Mouse (Mus musculus) kidney, embryonic 16.5 days (tissue): ENCODE data around the gene Rpl18. TPM values are rescaled to one million over a fixed set of nuclear protein-coding genes. Genes with fewer than 3 reads are reported as not detected.

Experiments used
- ATAC-seq: fragments of 200-750 bp; cut with Nextera tagmentation; 2 replicates; pipeline ENCODE4 v1.8.0; 2017; ENCODE audit warnings: moderate TSS enrichment; ENCODE audit not compliant: low FRiP score, low TSS enrichment
- H3K27ac ChIP-seq: fragments of 300-500 bp; sonication (generic); 2 replicates; pipeline ENCODE4 v1.5.1; 2014; ENCODE audit warnings: low read length
- H3K27me3 ChIP-seq: fragments of 300-500 bp; sonication (generic); 2 replicates; pipeline ENCODE4 v1.6.1; 2014; ENCODE audit warnings: low read length, control low read depth, mixed read lengths; ENCODE audit not compliant: insufficient read depth
- H3K36me3 ChIP-seq: fragments of 300-500 bp; sonication (generic); 2 replicates; pipeline ENCODE4 v1.6.1; 2014; ENCODE audit warnings: low read length, control low read depth, mixed read lengths; ENCODE audit not compliant: insufficient read depth
- H3K4me1 ChIP-seq: fragments of 300-500 bp; sonication (generic); 2 replicates; pipeline ENCODE4 v1.6.1; 2014; ENCODE audit warnings: low read length, control low read depth, mixed read lengths; ENCODE audit not compliant: insufficient read depth
- H3K4me2 ChIP-seq: fragments of 300-500 bp; sonication (generic); replicated peaks from 2 replicates; pipeline ENCODE4 v1.6.1; 2014; ENCODE audit warnings: low read depth, low read length
- H3K4me3 ChIP-seq: fragments of 300-500 bp; sonication (generic); 2 replicates; pipeline ENCODE4 v1.5.1; 2014; ENCODE audit warnings: mild to moderate bottlenecking, low read length
- H3K9ac ChIP-seq: fragments of 300-500 bp; sonication (generic); replicated peaks from 2 replicates; pipeline ENCODE4 v1.6.1; 2014; ENCODE audit warnings: low read length
- H3K9me3 ChIP-seq: fragments of 300-500 bp; sonication (generic); 2 replicates; pipeline ENCODE4 v1.6.1; 2016; ENCODE audit warnings: low read length, control low read depth
- WGBS: fragments of 180-500 bp; shearing (Covaris S2); extraction: QIAGEN DNeasy Blood & Tissue Kit; methylation state at CpG from one replicate; pipeline ENCODE4 v1.1.7; 2014; 5-methylcytosine and 5-hydroxymethylcytosine counted together
- polyA plus RNA-seq: library from polyadenylated mRNA; unstranded; fragments of >200 nt; fragmentation: Nextera tagmentation; extraction: Ambion mirVana; gene quantifications from 2 replicates; pipeline ENCODE4 v1.2.1, GENCODE M21; 2015

The Rpl18 gene
- 1,042 and 1,047 TPM in 2 replicates for polyA plus RNA-seq

DNA sequence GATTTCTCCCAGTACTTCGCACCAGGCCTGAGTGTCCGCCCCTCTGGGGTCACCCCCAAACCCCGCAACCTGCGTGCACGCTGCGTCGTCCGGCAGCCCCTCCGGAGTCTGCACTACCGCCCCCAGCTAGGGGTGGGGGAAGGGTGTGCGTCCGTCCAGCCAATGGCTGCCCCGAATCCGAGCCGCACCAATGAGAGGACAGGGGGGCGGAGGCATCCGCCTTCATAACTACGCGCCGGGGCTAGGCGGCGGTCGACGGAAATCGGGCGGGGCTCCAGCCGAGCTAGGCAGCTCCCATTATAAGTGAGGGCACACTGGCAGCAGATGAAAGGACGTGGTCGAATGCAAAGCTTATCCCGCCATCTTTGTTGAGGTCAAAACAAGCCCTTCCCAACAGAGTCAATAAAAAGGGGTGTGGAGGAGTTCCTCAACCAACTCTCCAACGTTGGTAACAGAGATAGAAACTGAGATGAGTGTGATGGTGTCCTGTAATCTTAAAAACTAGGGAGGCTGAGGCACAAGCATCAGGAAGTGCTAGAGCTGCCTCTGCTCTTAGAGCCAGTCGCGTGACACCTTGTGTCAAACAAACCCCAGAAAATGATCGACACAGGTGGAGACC, at the start of gene Rpl18:
TSS of gene Rpl18 (plus strand) at position 368 of the 619 bp plus-strand sequence.
- peak within 1 kb of the TSS; percentile 58 for H3K9ac ChIP-seq
- H3K27ac ChIP-seq: peak within 1 kb of the TSS; percentile 41; the same call in 1 of the 2 replicates
- peaks cover 43% of the 10 kb centered on the region for H3K4me1 ChIP-seq
- peak within 1 kb of the TSS; percentile 84 for H3K4me2 ChIP-seq
- 6% methylated on average over 34 of the region's 34 CpGs for WGBS
- peak within 1 kb of the TSS; percentile 54 for H3K4me3 ChIP-seq
- ATAC-seq: peak; percentile 93
- H3K36me3 ChIP-seq: peaks cover 44% of the 10 kb centered on the region
- no peaks in the 10 kb centered on the region for H3K9me3 ChIP-seq
- no peaks in the 10 kb centered on the region for H3K27me3 ChIP-seq

DNA sequence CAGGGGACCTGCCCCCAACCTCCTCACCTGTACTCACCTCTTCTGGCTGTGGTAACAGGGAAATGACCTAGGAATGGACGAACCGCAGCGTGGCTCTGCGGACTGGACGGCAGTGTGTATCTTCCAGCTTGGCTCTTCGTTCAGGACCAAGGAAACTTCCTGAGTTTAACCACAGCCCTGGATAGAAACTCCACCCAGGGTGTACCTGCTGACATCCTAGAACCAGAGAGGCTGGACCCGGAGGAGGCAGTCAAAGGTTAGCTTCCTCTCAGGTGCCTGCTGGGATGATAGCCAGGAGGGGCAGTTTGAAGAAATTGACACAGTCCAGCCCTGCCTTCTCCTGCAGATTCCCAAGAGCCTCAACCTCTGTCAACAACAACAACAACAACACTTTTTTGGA, 49.1 kb upstream of the Rpl18 start, which contains the start of gene Fut2:
TSS of gene Fut2 (minus strand) at position 234 of the 400 bp plus-strand sequence.
- Histone ChIP-seq H3K4me2 (0 out of 2 replicates have a peak within 1 kb of the TSS, but pooled peaks have one; percentile 10), H3K4me3 (no peak within 1 kb of the TSS), H3K9me3 (peaks cover 4% of the 10 kb centered on the region; the same call in 1 of the 2 replicates), H3K27ac (no peak within 1 kb of the TSS), H3K27me3 (no peaks in the 10 kb centered on the region), H3K4me1 (peaks cover 19% of the 10 kb centered on the region), H3K9ac (0 out of 2 replicates have a peak within 1 kb of the TSS, but pooled peaks have one; percentile 26), H3K36me3 (no peaks in the 10 kb centered on the region)
- WGBS: 74% methylated on average over 7 of the region's 7 CpGs
- ATAC-seq: peak; percentile 42; the same call in 1 of the 2 replicates

DNA sequence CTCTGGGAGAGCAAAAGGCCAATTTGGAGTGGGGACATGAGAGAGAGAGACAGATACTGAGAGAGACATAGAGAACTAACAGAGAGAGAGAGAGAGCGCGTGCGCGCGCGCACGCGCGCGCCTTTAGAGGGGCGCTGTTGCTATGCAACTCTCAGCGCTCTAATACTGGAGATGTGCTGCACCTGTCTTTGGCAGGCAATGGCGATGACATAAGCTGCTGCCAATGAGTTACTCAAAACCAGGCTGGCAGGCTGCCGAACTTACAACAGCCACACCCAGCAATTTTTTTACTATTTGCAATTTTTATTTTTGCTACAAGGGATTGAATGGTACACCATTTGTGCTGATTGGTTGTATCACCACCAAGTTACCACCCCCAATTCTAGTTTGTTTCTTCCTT, 47.5 kb upstream of the Rpl18 start:
- Histone ChIP-seq H3K27ac (no peak overlapping the region), H3K4me3 (no peak overlapping the region), H3K4me1 (peaks cover 19% of the 10 kb centered on the region), H3K9me3 (peaks cover 4% of the 10 kb centered on the region; the same call in 1 of the 2 replicates), H3K27me3 (no peaks in the 10 kb centered on the region), H3K4me2 (no peak overlapping the region), H3K36me3 (no peaks in the 10 kb centered on the region), H3K9ac (no peak overlapping the region)
- WGBS: 86% methylated on average over 14 of the region's 14 CpGs
- no peak for ATAC-seq

DNA sequence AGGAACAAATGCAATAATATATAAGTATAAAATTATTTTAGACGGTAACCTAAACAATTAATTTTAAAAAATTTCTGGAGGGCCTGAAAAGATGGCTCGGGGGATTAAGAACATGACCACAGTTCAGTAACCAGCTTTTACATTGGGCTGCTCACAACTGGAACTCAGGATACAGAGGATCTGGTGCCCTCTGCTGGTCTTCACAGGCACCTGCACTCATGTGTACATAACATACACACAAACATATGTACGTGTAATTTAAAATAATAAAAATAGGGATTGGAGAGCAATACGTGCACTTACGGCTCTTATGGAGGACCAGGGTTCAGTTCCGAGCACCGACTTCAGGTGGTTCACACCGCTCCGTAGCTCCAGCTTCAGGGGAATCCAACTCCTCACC, 46.3 kb upstream of the Rpl18 start:
- 93% methylated on average over 9 of the region's 9 CpGs for WGBS
- Histone ChIP-seq H3K9ac (no peak overlapping the region), H3K36me3 (no peaks in the 10 kb centered on the region), H3K4me2 (no peak overlapping the region), H3K4me3 (no peak overlapping the region), H3K4me1 (peaks cover 19% of the 10 kb centered on the region), H3K27ac (no peak overlapping the region), H3K9me3 (peaks cover 4% of the 10 kb centered on the region; the same call in 1 of the 2 replicates), H3K27me3 (no peaks in the 10 kb centered on the region)
- no peak for ATAC-seq

DNA sequence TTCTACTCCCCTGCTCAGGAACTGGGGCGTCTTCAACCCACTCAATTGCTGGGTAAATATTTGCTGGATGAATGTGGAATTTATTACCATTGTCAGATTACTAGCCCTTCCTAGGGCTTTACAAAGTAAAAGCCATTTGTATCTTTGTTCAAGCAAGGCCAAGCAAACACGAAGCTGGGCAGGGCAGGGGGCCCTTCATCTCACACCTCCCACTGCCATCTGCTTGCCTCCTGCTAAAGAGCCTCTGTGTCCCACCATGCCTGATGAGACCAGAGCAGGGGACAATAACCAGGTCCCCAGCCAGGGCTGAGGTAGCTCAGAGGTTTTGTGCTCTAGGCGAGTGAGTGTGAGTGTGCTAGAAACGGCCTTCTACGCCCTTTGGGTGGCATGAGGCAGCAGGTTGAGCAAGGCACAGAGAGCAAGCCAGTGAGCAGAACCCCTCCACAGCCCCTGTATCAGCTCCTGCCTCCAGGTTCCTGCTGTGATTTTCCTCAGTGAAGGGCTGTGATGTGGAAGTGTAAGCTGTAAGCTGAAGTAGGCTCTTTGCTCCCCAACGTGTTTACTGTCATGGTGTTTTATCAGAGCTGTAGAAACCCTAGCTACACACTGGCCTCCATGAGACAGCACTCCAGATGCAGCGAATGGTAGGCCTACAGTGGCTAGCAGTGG, 37.5 kb upstream of the Rpl18 start:
- Histone ChIP-seq H3K4me3 (no peak overlapping the region), H3K9ac (no peak overlapping the region), H3K4me2 (no peak overlapping the region), H3K27ac (no peak overlapping the region), H3K36me3 (no peaks in the 10 kb centered on the region), H3K4me1 (peaks cover 12% of the 10 kb centered on the region), H3K27me3 (no peaks in the 10 kb centered on the region), H3K9me3 (no peaks in the 10 kb centered on the region)
- WGBS: 66% methylated on average over 7 of the region's 7 CpGs
- no peak for ATAC-seq

DNA sequence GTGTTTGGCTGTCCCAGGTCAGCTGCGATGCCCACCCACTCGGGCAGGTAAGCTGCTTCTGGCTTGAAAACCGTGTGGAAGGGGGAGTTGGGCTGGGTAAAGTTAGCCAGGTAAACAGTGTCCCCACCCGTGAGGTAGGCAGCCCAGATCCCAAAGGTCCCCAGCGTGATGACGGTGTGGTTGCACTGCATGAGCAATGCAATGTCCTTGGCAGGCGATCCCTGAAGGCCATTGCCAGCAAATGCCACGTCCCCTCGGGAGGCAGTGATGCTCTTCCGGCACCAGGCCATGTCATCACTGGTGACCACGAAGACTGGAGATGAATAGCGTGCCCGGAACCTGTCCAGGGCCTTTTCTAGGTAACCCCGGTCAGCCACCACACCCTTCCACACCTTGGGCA, 36.7 kb upstream of the Rpl18 start:
- H3K9ac ChIP-seq: no peak overlapping the region
- H3K4me2 ChIP-seq: no peak overlapping the region
- ATAC-seq: no peak
- WGBS: 90% methylated on average over 14 of the region's 14 CpGs
- no peaks in the 10 kb centered on the region for H3K36me3 ChIP-seq
- H3K4me3 ChIP-seq: no peak overlapping the region
- H3K27me3 ChIP-seq: no peaks in the 10 kb centered on the region
- H3K27ac ChIP-seq: no peak overlapping the region
- H3K4me1 ChIP-seq: peaks cover 12% of the 10 kb centered on the region
- H3K9me3 ChIP-seq: no peaks in the 10 kb centered on the region

DNA sequence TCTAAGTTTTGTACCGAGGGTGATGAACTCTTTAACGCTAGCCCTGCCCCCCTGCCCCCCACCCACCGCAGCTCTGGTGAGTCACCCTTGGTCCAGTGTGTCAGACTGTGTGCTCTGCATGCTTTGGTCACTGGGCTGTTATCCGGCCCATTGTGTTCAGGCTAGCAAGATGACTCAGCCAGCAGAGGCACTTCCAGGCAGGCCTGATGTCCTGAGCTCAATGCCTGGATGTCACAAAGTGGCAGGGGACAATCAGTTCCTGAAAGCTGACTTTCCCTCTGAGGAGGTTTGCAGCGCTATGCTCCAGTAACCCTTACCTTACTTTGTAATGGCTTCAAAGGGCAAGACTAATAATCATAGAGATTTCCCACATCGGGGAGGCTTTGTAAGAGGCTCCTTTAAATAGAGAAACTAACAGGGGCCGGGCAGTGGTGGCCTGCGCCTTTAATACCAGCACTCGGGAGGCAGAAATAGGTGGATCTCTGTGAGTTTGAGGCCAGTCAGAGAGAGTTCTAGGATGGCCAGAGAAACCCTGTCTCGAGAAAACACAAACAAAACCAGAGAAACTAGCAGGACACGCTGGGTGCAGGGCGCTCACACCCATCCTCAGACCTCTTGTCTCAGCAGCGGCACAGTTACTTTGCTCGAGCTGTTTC, 35.2 kb upstream of the Rpl18 start:
- Histone ChIP-seq H3K4me3 (no peak overlapping the region), H3K36me3 (no peaks in the 10 kb centered on the region), H3K4me1 (peaks cover 12% of the 10 kb centered on the region), H3K27me3 (no peaks in the 10 kb centered on the region), H3K4me2 (no peak overlapping the region), H3K9me3 (no peaks in the 10 kb centered on the region), H3K27ac (peak overlapping the region; percentile 4; the same call in 1 of the 2 replicates), H3K9ac (no peak overlapping the region)
- peak; percentile 63 for ATAC-seq
- WGBS: 66% methylated on average over 14 of the region's 14 CpGs

DNA sequence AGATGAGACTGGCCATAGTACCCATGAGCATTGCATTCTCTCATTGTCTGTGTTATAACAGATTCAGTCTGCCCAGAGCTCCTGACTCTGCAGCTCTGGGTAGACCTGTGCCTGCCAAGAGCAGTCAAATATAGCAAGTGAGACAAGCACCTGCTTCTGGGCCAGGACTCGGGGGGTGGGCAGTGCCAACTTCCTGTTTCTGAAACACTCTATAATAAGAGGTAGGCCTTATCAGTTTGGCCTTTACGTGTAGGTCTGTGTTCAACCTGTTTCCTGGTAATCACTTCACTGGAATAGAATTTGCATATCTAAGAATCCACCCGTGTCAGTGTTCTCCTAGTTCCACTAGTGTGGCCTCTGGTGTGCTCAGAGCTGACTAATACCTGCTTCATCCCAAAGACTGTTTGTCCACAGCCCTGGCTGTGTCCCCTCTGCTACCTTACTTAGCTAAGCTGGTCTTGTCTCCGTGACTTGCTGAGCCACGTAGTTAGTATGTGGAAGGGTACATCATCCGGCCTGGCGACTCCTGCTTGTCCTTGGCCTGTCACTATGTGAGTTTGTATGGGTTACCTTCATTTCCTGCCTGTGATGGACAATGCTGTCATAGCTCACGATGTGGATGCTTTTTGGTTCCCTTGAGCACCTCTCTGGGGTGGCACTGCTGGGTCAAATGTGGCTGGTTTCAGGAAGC, 34.1 kb upstream of the Rpl18 start:
- H3K4me2 ChIP-seq: no peak overlapping the region
- WGBS: 77% methylated on average over 8 of the region's 8 CpGs
- H3K9ac ChIP-seq: no peak overlapping the region
- H3K27ac ChIP-seq: no peak overlapping the region
- H3K4me3 ChIP-seq: no peak overlapping the region
- H3K9me3 ChIP-seq: no peaks in the 10 kb centered on the region
- H3K36me3 ChIP-seq: no peaks in the 10 kb centered on the region
- no peak for ATAC-seq
- H3K4me1 ChIP-seq: peaks cover 16% of the 10 kb centered on the region
- no peaks in the 10 kb centered on the region for H3K27me3 ChIP-seq
